Mouse (Mus musculus): ENCODE results near the gene Zfp444.

DNA sequence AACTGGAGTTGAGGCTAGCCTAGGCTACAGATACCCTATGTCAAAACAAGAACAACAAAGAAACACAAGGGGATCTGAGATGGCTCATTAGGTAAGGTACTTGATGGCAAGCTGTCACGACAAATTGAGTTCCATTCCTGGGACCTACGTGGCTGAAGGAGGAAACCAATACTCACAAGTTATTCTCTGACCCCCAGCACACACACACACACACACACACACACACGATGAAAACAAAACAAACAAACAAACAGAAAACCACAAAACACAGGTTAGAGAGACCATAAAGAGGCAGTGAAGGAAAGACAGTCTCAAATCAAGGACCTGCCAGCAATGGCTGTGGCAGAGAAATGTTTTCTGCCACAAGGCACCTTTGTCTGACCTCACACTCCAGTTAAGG is 24.8 kb downstream of the Zfp444 start, which contains the start of gene Galp:
- TF ChIP-seq CTCF (IDR thresholded peaks at IDR 0.05): no peak
- TF ChIP-seq EP300 (IDR thresholded peaks at IDR 0.05): no peak

All from lung, postnatal 0 days (tissue).